Mouse (Mus musculus): ENCODE data around the gene Serpinb3b.
"Not testable (repeated sequence)": the region's sequence is repeated elsewhere in the genome, so short reads cannot be mapped to it uniquely, and the experiment has no call there.

The Serpinb3b gene

DNA sequence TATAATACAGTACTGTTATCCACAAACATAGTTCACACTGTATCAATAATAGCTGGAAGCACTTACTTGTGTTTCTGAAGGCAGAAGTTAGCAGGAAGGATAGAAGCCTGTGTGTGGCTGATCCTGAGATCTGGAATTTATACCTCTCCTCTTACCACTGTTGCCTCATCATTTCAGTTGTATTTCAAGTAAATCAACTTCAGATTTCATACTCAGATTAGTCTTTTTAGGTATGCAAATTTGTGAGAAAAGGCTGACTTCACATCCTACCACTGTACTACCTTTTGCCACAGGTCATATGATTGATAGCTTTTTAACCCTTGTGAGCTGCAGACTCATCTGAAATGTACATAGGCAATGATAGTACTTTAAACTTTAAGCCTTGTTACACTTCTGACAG lies at the start of gene Serpinb3b, which contains the start of gene Serpinb3c:
Gene Serpinb3b (minus strand): TSS at position 101 of the 400 bp plus-strand sequence.
Gene Serpinb3c (minus strand): TSS at position 111 of the 400 bp plus-strand sequence.
- DNase-seq: not testable (repeated sequence)

- peak; percentile 27 to 36 for DNase-seq
These were observed 35.0 kb downstream of the Serpinb3b start for GRCm38 (mm10) chr1:107243170-107243569.

GRCm38 (mm10) chr1:107217276-107217675 lies 60.9 kb downstream of the Serpinb3b start:
- not testable (repeated sequence) for DNase-seq

DNA sequence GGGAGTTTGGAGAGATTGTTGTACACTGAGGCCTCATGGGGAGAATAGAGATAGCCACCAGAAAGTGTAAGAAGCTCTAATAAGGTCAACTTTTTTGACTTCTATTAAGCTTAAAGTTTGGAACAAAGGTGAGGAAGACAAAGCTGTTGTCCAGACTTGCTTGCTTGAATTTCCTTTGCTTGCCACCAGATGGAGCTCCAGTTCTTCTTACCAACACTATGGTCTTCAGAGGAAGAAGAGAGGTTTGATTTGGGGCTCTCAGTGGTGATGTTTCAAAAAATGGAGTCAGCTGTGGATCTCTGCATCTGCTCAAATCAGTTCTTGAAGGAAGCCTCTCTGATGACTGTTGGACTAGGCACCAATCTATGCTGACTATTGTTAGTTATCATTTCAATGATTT lies 150.7 kb downstream of the Serpinb3b start:
- peak; percentile 4 to 5 for DNase-seq

Measured in B cell, adult 2 months (primary cell).